Mouse (Mus musculus): Measurements from ENCODE around the gene Efs. TPM values are rescaled to one million over a fixed set of nuclear protein-coding genes. Genes with fewer than 3 reads are reported as not detected.
"Not testable (repeated sequence)": the region's sequence is repeated elsewhere in the genome, so short reads cannot be mapped to it uniquely, and the experiment has no call there.

The Efs gene
- total RNA-seq, 2 experiments from 2014 or later, result not detected

GRCm38 (mm10) chr14:54951587-54951986 lies 25.7 kb upstream of the Efs start:
- no peak for ATAC-seq (replicated peaks; ENCODE audit: low FRiP score, poor library complexity, severe bottlenecking)

GRCm38 (mm10) chr14:54950493-54950892 lies 24.6 kb upstream of the Efs start:
- no peak for ATAC-seq (replicated peaks; ENCODE audit: low FRiP score, poor library complexity, severe bottlenecking)

- ATAC-seq (replicated peaks; ENCODE audit: low FRiP score, poor library complexity, severe bottlenecking), result no peak
Observed at GRCm38 (mm10) chr14:54948781-54949180, 22.9 kb upstream of the Efs start.

GRCm38 (mm10) chr14:54947008-54947407 lies 21.1 kb upstream of the Efs start:
- not testable (repeated sequence) for ATAC-seq (replicated peaks; ENCODE audit: low FRiP score, poor library complexity, severe bottlenecking)

GRCm38 (mm10) chr14:54945975-54946704 lies 20.2 kb upstream of the Efs start:
- no peak for ATAC-seq (replicated peaks; ENCODE audit: low FRiP score, poor library complexity, severe bottlenecking)

GRCm38 (mm10) chr14:54944939-54945338 lies 19.0 kb upstream of the Efs start:
- no peak for ATAC-seq (replicated peaks; ENCODE audit: low FRiP score, poor library complexity, severe bottlenecking)

- no peak for ATAC-seq (replicated peaks; ENCODE audit: low FRiP score, poor library complexity, severe bottlenecking)
Observed at GRCm38 (mm10) chr14:54943971-54944370, 18.0 kb upstream of the Efs start.

- no peak for ATAC-seq (replicated peaks; ENCODE audit: low FRiP score, poor library complexity, severe bottlenecking)
Observed at GRCm38 (mm10) chr14:54942479-54942878, 16.6 kb upstream of the Efs start.

GRCm38 (mm10) chr14:54941024-54941978 lies 15.4 kb upstream of the Efs start:
- no peak for ATAC-seq (replicated peaks; ENCODE audit: low FRiP score, poor library complexity, severe bottlenecking)

- ATAC-seq (replicated peaks; ENCODE audit: low FRiP score, poor library complexity, severe bottlenecking), result no peak
Observed at GRCm38 (mm10) chr14:54940176-54940530, 14.2 kb upstream of the Efs start.

- peak; percentile 63; the same call in 1 of the 2 replicates for ATAC-seq (replicated peaks; ENCODE audit: low FRiP score, poor library complexity, severe bottlenecking)
Observed at GRCm38 (mm10) chr14:54939434-54940175, 13.7 kb upstream of the Efs start.

- no peak for ATAC-seq (replicated peaks; ENCODE audit: low FRiP score, poor library complexity, severe bottlenecking)
Observed at GRCm38 (mm10) chr14:54938431-54939219, 12.7 kb upstream of the Efs start.

- no peak for ATAC-seq (replicated peaks; ENCODE audit: low FRiP score, poor library complexity, severe bottlenecking)
Observed at GRCm38 (mm10) chr14:54937361-54938182, 11.6 kb upstream of the Efs start.

GRCm38 (mm10) chr14:54936831-54937160 lies 10.9 kb upstream of the Efs start:
- no peak for ATAC-seq (replicated peaks; ENCODE audit: low FRiP score, poor library complexity, severe bottlenecking)

GRCm38 (mm10) chr14:54935904-54936830 lies 10.2 kb upstream of the Efs start, which contains the start of gene Cmtm5:
TSS of gene Cmtm5 (plus strand) at chr14:54936261.
- ATAC-seq (replicated peaks; ENCODE audit: low FRiP score, poor library complexity, severe bottlenecking), result no peak

GRCm38 (mm10) chr14:54932645-54933150 lies 6.8 kb upstream of the Efs start, which contains the start of gene Il25:
TSS of gene Il25 (plus strand) at chr14:54932695.
- ATAC-seq (replicated peaks; ENCODE audit: low FRiP score, poor library complexity, severe bottlenecking), result no peak

- no peak for ATAC-seq (replicated peaks; ENCODE audit: low FRiP score, poor library complexity, severe bottlenecking)
Observed at GRCm38 (mm10) chr14:54930431-54930830, 4.5 kb upstream of the Efs start.
